In genomic region chr2:128793958-128794357, GRCm38 (mm10) we compare ENCODE assay signal across 23 mouse cellular contexts. TPM values are rescaled to one million over a fixed set of nuclear protein-coding genes. Genes with fewer than 3 reads are reported as not detected.
A peak's percentile ranks its signal among the peaks of the same experiment; 100 is the strongest.
DNase-seq lines count a peak whose midpoint lies in the region; ATAC-seq and TF ChIP-seq lines count a peak whose summit lies in the region.
"Had no signal": no experiment of that assay in that cellular context is flagged by ENCODE, and none has a peak within 500 bp of the region (broad histone marks: within the 10 kb centered on the region; RNA-seq: fewer than 3 reads in every experiment).

No protein-coding gene starts in this region.

- H3K36me3 ChIP-seq in kidney, postnatal 0 days (ENCODE audit: insufficient read depth, low read length) = peaks cover 34% of the 10 kb centered on the region
- peaks cover 32% of the 10 kb centered on the region for H3K36me3 ChIP-seq in kidney, embryonic 16.5 days (ENCODE audit: insufficient read depth, low read length)
- peaks cover 9% of the 10 kb centered on the region; the same call in 1 of the 2 replicates for H3K36me3 ChIP-seq in intestine, embryonic 15.5 days
- H3K36me3 ChIP-seq in intestine, embryonic 16.5 days (ENCODE audit: control insufficient read depth, insufficient read depth, low read length) = peaks cover 9% of the 10 kb centered on the region
- H3K36me3 ChIP-seq in intestine, postnatal 0 days (ENCODE audit: control insufficient read depth, insufficient read depth) = peaks cover 61% of the 10 kb centered on the region
- H3K36me3 ChIP-seq: G1E had no signal

- no peak overlapping the region for H3K4me3 ChIP-seq in kidney, postnatal 0 days (replicated peaks; ENCODE audit: low read depth, low read length)
- no peak overlapping the region for H3K4me3 ChIP-seq in kidney, embryonic 16.5 days (ENCODE audit: low read length)
- H3K4me3 ChIP-seq in intestine, embryonic 15.5 days (replicated peaks) = no peak overlapping the region
- no peak overlapping the region for H3K4me3 ChIP-seq in intestine, embryonic 16.5 days (ENCODE audit: low read length)
- H3K4me3 ChIP-seq in intestine, postnatal 0 days (ENCODE audit: low read depth, low read length) = no peak overlapping the region

- H3K27ac ChIP-seq in kidney, postnatal 0 days = no peak overlapping the region
- H3K27ac ChIP-seq in kidney, embryonic 16.5 days (ENCODE audit: low read length) = no peak overlapping the region
- no peak overlapping the region for H3K27ac ChIP-seq in intestine, embryonic 15.5 days
- H3K27ac ChIP-seq in intestine, embryonic 16.5 days (ENCODE audit: low read length) = no peak overlapping the region
- H3K27ac ChIP-seq in intestine, postnatal 0 days (ENCODE audit: low read depth, low read length) = peak overlapping the region; percentile 70; the same call in 1 of the 2 replicates

- no peaks in the 10 kb centered on the region for H3K9me3 ChIP-seq in kidney, postnatal 0 days (replicated peaks; ENCODE audit: low read length)
- H3K9me3 ChIP-seq in kidney, embryonic 16.5 days (ENCODE audit: low read length) = no peaks in the 10 kb centered on the region
- no peaks in the 10 kb centered on the region for H3K9me3 ChIP-seq in intestine, embryonic 15.5 days
- H3K9me3 ChIP-seq in intestine, embryonic 16.5 days (ENCODE audit: control insufficient read depth, low read length) = no peaks in the 10 kb centered on the region
- H3K9me3 ChIP-seq in intestine, postnatal 0 days (ENCODE audit: control insufficient read depth) = no peaks in the 10 kb centered on the region
- H3K9me3 ChIP-seq: G1E had no signal

- DNase-seq in kidney, postnatal 0 days (ENCODE audit: low spot score) = no peak
- DNase-seq in layer of hippocampus, adult 11-12 months (ENCODE audit: low spot score) = no peak
- no peak for DNase-seq in layer of hippocampus, adult 9-10 months (ENCODE audit: low spot score)
- DNase-seq: adrenal gland, adult 2 months; adrenal gland, adult 8-10 months; adrenal gland, postnatal 10 days; adrenal gland, postnatal 14 days; adrenal gland, postnatal 25 days; adrenal gland, postnatal 36 days; B cell, adult 2 months; cerebellum, adult 11 months; cerebellum, adult 11-12 months; cerebellum, adult 18-20 months had no signal

- TF ChIP-seq CTCF in kidney, postnatal 0 days (IDR thresholded peaks at IDR 0.05; ENCODE audit: low read depth) = no peak
- TF ChIP-seq CTCF in intestine, postnatal 0 days (IDR thresholded peaks at IDR 0.05; ENCODE audit: low read depth) = no peak

- ATAC-seq in kidney, postnatal 0 days (replicated peaks; ENCODE audit: low FRiP score, low read depth) = peak; percentile 66
- ATAC-seq in kidney, embryonic 16.5 days (ENCODE audit: low FRiP score, low TSS enrichment) = no peak
- ATAC-seq in intestine, embryonic 15.5 days = peak; percentile 51; the same call in 1 of the 2 replicates
- peak; percentile 76 for ATAC-seq in intestine, embryonic 16.5 days
- ATAC-seq in intestine, postnatal 0 days = peak; percentile 94
- ATAC-seq in cerebellum, adult (ENCODE audit: insufficient number of reproducible peaks, low FRiP score, low TSS enrichment) = no peak
- ATAC-seq: activated CD4-positive, CD25-positive, alpha-beta regulatory T cell, adult 4 months; CD4-positive, CD25-positive, alpha-beta regulatory T cell, adult 4 months; Patski had no signal

- H3K4me1 ChIP-seq in kidney, postnatal 0 days (replicated peaks; ENCODE audit: insufficient read depth, low read length) = no peaks in the 10 kb centered on the region
- no peaks in the 10 kb centered on the region for H3K4me1 ChIP-seq in kidney, embryonic 16.5 days (ENCODE audit: insufficient read depth, low read length)
- no peaks in the 10 kb centered on the region for H3K4me1 ChIP-seq in intestine, embryonic 15.5 days (replicated peaks)
- no peaks in the 10 kb centered on the region for H3K4me1 ChIP-seq in intestine, embryonic 16.5 days (ENCODE audit: control insufficient read depth, insufficient read depth, low read length)
- no peaks in the 10 kb centered on the region for H3K4me1 ChIP-seq in intestine, postnatal 0 days (replicated peaks; ENCODE audit: control insufficient read depth, insufficient read depth, low read length)

- H3K9ac ChIP-seq in kidney, postnatal 0 days (ENCODE audit: low read depth, low read length) = no peak overlapping the region
- H3K9ac ChIP-seq in kidney, embryonic 16.5 days (replicated peaks; ENCODE audit: low read length) = no peak overlapping the region
- no peak overlapping the region for H3K9ac ChIP-seq in intestine, embryonic 15.5 days
- H3K9ac ChIP-seq in intestine, embryonic 16.5 days (ENCODE audit: low read depth, low read length) = no peak overlapping the region
- no peak overlapping the region for H3K9ac ChIP-seq in intestine, postnatal 0 days (ENCODE audit: low read depth, low read length)

- 86% methylated on average over 6 of the region's 6 CpGs for WGBS in kidney, postnatal 0 days
- WGBS in kidney, embryonic 16.5 days = 85% methylated on average over 6 of the region's 6 CpGs
- 88% methylated on average over 6 of the region's 6 CpGs for WGBS in intestine, embryonic 15.5 days
- WGBS in intestine, embryonic 16.5 days = 81% methylated on average over 6 of the region's 6 CpGs
- WGBS in intestine, postnatal 0 days = 60% methylated on average over 6 of the region's 6 CpGs

- H3K4me2 ChIP-seq in kidney, postnatal 0 days (ENCODE audit: low read length) = no peak overlapping the region
- H3K4me2 ChIP-seq in kidney, embryonic 16.5 days (replicated peaks; ENCODE audit: low read depth, low read length) = no peak overlapping the region
- H3K4me2 ChIP-seq in intestine, embryonic 15.5 days (replicated peaks) = no peak overlapping the region
- H3K4me2 ChIP-seq in intestine, embryonic 16.5 days (ENCODE audit: low read depth, low read length) = no peak overlapping the region
- H3K4me2 ChIP-seq in intestine, postnatal 0 days (replicated peaks; ENCODE audit: low read depth) = no peak overlapping the region

- H3K27me3 ChIP-seq in kidney, postnatal 0 days (ENCODE audit: insufficient read depth, low read length) = no peaks in the 10 kb centered on the region
- no peaks in the 10 kb centered on the region for H3K27me3 ChIP-seq in kidney, embryonic 16.5 days (ENCODE audit: insufficient read depth, low read length)
- no peaks in the 10 kb centered on the region for H3K27me3 ChIP-seq in intestine, embryonic 15.5 days (replicated peaks)
- no peaks in the 10 kb centered on the region for H3K27me3 ChIP-seq in intestine, embryonic 16.5 days (replicated peaks; ENCODE audit: control insufficient read depth, insufficient read depth, low read length)
- no peaks in the 10 kb centered on the region for H3K27me3 ChIP-seq in intestine, postnatal 0 days (replicated peaks; ENCODE audit: control insufficient read depth, insufficient read depth, low read length)
- H3K27me3 ChIP-seq: CH12.LX had no signal

RNA-seq across cellular contexts. Expression of gene Tmem87b, which starts 24.0 kb away (rescaled TPM):
- polyA plus RNA-seq in kidney, postnatal 0 days (2015; fragmentation: Nextera tagmentation; extraction: Ambion mirVana) = 33.0 and 33.1 TPM in 2 replicates
- 33.3 and 34.7 TPM in 2 replicates for polyA plus RNA-seq in kidney, embryonic 16.5 days (2015; fragmentation: Nextera tagmentation; extraction: Ambion mirVana)
- polyA plus RNA-seq in intestine, embryonic 15.5 days (2015; fragmentation: Nextera tagmentation; extraction: Ambion mirVana) = 46.1 and 50.7 TPM in 2 replicates
- polyA plus RNA-seq in intestine, embryonic 16.5 days (2015; fragmentation: Nextera tagmentation; extraction: Ambion mirVana) = 54.6 and 62.4 TPM in 2 replicates
- polyA plus RNA-seq in intestine, postnatal 0 days (2015; fragmentation: Nextera tagmentation; extraction: Ambion mirVana) = 108 and 112 TPM in 2 replicates

Comparison
In these comparisons a context has a peak if more than half of its experiments do, and no peak if none do; other contexts are left out.
1. ATAC-seq: peak in kidney, postnatal 0 days (single experiment), intestine, embryonic 15.5 days (single experiment), intestine, embryonic 16.5 days (single experiment) and intestine, postnatal 0 days (single experiment); none in kidney, embryonic 16.5 days (single experiment) and cerebellum, adult (single experiment).